Mouse (Mus musculus) T-helper 1 cell (primary cell): ENCODE data around the gene Rnf144a.

Experiments used
- in situ Hi-C: fragments of 300-600 bp; cut with MboI, MseI; formaldehyde crosslinking; loops from one replicate; pipeline ENCODE4 v1.15.1; 2025; ENCODE audit warnings: high pct_unique_total_duplicates

The Rnf144a gene

GRCm38 (mm10) chr12:26329031-26329675 is 85.9 kb downstream of the Rnf144a start:
- in situ Hi-C loops: no loop called here

DNA sequence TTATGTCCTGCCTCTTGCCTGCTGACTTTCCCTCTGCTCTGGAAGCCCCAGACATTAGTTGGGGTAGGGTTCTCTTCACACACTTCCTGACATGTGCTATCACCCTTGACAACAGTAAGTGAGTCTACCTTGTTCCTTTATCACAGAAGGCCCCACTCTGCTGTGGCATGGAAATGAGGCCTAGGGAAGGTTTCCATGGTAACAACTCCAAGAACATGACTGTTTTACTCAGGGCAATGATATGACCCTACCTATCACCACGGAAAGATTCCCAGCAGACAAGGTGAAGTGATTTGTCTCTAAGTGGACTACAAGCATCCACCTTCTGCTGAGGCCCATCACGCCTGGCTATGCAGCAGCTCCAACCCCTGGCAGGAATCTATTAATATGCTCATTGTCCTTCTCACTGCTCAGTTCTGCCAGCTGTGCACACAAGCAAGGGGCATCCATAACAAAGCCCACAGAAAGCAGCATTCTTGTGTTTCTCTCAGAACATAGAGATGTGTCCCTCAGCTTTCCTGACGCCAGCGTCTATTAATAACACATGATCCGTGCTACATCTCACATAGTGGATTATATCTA is 91.2 kb downstream of the Rnf144a start:
- in situ Hi-C loops: no loop called here

DNA sequence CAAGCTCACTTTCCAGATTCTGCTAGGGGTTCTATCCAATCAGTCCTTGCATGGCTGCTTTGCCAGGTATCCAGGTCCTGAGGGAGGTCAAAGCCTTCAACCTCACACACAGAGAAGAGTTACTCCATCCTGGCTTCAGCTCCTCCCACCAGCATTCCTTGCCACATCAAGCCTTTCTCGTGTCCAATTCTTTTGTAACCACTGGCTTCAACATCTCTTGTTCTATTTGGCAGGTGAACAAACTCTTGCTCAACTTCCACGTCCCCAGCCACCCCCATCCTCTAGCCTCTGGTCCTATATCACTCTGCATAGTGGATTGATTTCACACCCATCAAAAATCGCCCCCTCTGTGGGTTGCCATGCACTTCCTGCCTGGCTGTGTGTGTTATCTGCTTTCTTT is 98.8 kb downstream of the Rnf144a start:
- in situ Hi-C loops: no loop called here

GRCm38 (mm10) chr12:26314959-26315358 is 100.1 kb downstream of the Rnf144a start:
- in situ Hi-C loops: loop anchor here (5.0 kb wide), 1 partner anchor 102 kb away; the partner anchor contains the start of gene Rnf144a

GRCm38 (mm10) chr12:26311548-26311947 is 103.5 kb downstream of the Rnf144a start:
- in situ Hi-C loops: loop anchor here (5.0 kb wide), 1 partner anchor 106 kb away; the partner anchor contains the start of gene Rnf144a

GRCm38 (mm10) chr12:26310247-26310646 is 104.8 kb downstream of the Rnf144a start:
- in situ Hi-C loops: loop anchor here (5.0 kb wide), 1 partner anchor 107 kb away; the partner anchor contains the start of gene Rnf144a

- in situ Hi-C loops: no loop called here
Measured at GRCm38 (mm10) chr12:26302886-26303285, 112.2 kb downstream of the Rnf144a start.

GRCm38 (mm10) chr12:26299515-26300090 is 115.5 kb downstream of the Rnf144a start:
- in situ Hi-C loops: loop anchor here (25.0 kb wide), 1 partner anchor 1212 kb away; the partner anchor contains the start of gene Id2

DNA sequence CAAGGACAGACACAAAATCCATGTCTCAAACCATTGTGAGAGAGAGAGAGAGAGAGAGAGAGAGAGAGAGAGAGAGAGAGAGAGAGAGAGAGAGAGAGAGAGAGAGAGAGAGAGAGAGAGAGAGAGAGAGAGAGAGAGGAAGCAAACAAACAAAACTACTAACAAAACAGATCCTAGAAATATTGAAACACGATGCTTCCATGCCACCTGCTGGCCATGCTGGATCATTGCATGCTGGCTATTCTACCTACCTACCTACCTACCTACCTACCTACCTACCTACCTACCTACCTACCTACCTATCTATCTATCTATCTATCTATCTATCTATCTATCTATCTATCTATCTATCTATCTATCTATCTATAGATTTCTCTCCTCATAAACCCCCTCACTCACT is 119.1 kb downstream of the Rnf144a start:
- in situ Hi-C loops: loop anchor here (25.0 kb wide), 1 partner anchor 1209 kb away; the partner anchor contains the start of gene Id2

GRCm38 (mm10) chr12:26289200-26289599 is 125.9 kb downstream of the Rnf144a start:
- in situ Hi-C loops: loop anchor here (25.0 kb wide), 1 partner anchor 1202 kb away; the partner anchor contains the start of gene Id2

DNA sequence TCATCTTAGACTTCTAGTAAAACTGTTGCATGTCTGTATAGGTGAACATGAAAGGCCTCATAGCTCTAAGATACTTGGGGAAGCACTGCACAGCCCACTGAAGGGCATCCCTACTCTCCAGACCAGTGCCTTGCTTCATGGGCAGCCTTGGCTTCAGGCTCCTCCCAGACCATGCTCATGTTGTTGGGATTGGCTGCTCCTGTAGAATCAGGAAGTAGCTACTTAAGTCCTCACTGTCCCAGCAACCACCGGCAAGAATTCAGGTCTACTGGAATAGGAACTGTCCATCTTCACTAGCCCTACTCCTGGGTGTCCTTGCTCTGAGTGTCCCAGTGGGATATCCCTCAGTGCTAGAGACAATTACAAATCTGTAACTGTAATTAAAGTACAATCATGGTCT is 126.7 kb downstream of the Rnf144a start:
- in situ Hi-C loops: loop anchor here (25.0 kb wide), 1 partner anchor 1201 kb away; the partner anchor contains the start of gene Id2

- in situ Hi-C loops: loop anchor here (25.0 kb wide), 1 partner anchor 1199 kb away; the partner anchor contains the start of gene Id2
Measured at GRCm38 (mm10) chr12:26285939-26286338, 129.1 kb downstream of the Rnf144a start.

DNA sequence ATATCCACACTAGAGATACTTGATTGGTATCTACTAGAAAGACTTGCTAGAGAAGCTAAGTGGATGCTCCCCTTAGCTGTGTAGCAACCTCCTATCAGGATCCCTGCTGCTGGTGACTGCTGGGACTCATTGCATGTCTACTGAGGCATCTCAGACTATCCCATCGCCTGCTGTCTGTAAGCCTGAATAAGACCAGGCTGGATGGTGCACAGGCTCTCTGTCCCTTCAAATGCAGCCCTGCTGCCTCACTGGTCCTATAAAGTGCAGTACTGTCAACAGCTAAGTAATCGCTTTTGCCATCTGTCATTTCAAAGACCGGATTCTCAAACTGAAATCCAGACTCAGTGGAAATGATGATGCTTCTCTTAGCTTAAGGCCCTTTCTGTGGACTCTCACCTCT is 129.6 kb downstream of the Rnf144a start:
- in situ Hi-C loops: loop anchor here (25.0 kb wide), 1 partner anchor 1198 kb away; the partner anchor contains the start of gene Id2

- in situ Hi-C loops: loop anchor here (25.0 kb wide), 1 partner anchor 1194 kb away; the partner anchor contains the start of gene Id2
Measured at GRCm38 (mm10) chr12:26280719-26281480, 134.2 kb downstream of the Rnf144a start.

DNA sequence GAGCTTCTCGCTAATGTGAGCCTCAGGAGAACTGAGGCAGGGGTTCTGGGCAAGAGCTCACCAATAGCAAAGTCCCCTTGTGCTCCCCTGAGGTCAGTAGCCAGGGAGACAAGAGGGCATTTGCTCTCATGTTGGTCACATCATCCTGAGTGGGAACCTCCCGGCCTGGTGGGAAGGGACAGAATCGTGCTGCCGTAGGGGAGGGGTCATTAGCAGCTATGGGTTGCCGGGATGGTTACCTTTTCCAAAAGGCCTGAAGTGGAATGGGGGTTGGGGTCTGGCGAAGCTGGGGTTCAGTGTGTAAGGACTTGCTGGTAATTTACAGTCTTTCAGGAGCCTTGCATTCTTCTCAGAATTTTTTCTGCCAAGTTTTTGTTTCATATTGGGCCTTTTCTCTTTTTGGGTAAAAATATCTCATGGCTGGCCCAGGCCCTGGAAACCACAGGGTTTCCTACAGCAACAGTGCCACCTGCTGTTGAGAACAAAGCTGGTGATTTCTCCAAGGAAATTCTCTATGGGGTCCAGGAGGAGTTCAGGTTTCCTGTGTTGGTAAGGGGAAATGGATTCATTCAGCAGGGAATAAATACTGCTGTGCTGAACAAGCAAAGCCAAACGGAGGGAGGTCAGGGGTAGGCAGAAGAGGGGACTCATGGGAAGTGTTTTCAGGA is 137.9 kb downstream of the Rnf144a start:
- in situ Hi-C loops: loop anchor here (10.0 to 25.0 kb wide), 2 partner anchors 1002 to 1190 kb away; partner anchors contain the start of gene Id2

GRCm38 (mm10) chr12:26276556-26276955 is 138.5 kb downstream of the Rnf144a start:
- in situ Hi-C loops: loop anchor here (10.0 to 25.0 kb wide), 2 partner anchors 1002 to 1189 kb away; partner anchors contain the start of gene Id2
